Mouse (Mus musculus): ENCODE results near the gene Trim10. TPM values are rescaled to one million over a fixed set of nuclear protein-coding genes. Genes with fewer than 3 reads are reported as not detected.
A peak's percentile ranks its signal among the peaks of the same experiment; 100 is the strongest.
"Not testable (repeated sequence)": the region's sequence is repeated elsewhere in the genome, so short reads cannot be mapped to it uniquely, and the experiment has no call there.

Gene Trim10
- total RNA-seq, 4 experiments from 2014 or later, result 0.16 to 0.83 TPM; not detected in 2

- DNase-seq (ENCODE audit: low spot score), result no peak
These were observed 11.2 kb upstream of the Trim10 start for GRCm38 (mm10) chr17:36858181-36858580.

GRCm38 (mm10) chr17:36861680-36862079 is 7.7 kb upstream of the Trim10 start:
- DNase-seq (ENCODE audit: low spot score), result no peak

GRCm38 (mm10) chr17:36866719-36867527 is 2.5 kb upstream of the Trim10 start, which contains the start of gene Trim15:
Trim15 (minus strand) TSS chr17:36867210.
- no peak for DNase-seq (ENCODE audit: low spot score)

GRCm38 (mm10) chr17:36868836-36869235 is 538 bp upstream of the Trim10 start:
- no peak for DNase-seq (ENCODE audit: low spot score)

- no peak for DNase-seq (ENCODE audit: low spot score)
These were observed 809 bp downstream of the Trim10 start for GRCm38 (mm10) chr17:36869955-36870810.

- DNase-seq (ENCODE audit: low spot score), result no peak
These were observed 5.3 kb downstream of the Trim10 start for GRCm38 (mm10) chr17:36874636-36875035.

GRCm38 (mm10) chr17:36883350-36883749 is 14.0 kb downstream of the Trim10 start:
- DNase-seq (ENCODE audit: low spot score), result no peak

GRCm38 (mm10) chr17:36885132-36885790 is 15.9 kb downstream of the Trim10 start:
- no peak for DNase-seq (ENCODE audit: low spot score)

GRCm38 (mm10) chr17:36890073-36890903 is 20.9 kb downstream of the Trim10 start, which contains the start of gene Trim40:
Trim40 (minus strand) TSS chr17:36890123.
- DNase-seq (ENCODE audit: low spot score), result no peak

- DNase-seq (ENCODE audit: low spot score), result not testable (repeated sequence)
These were observed 22.1 kb downstream of the Trim10 start for GRCm38 (mm10) chr17:36891496-36891895.

- no peak for DNase-seq (ENCODE audit: low spot score)
These were observed 23.0 kb downstream of the Trim10 start for GRCm38 (mm10) chr17:36892362-36892761.

- DNase-seq (ENCODE audit: low spot score), result no peak
These were observed 24.0 kb downstream of the Trim10 start for GRCm38 (mm10) chr17:36893387-36893786.

GRCm38 (mm10) chr17:36896583-36896982 is 27.2 kb downstream of the Trim10 start:
- DNase-seq (ENCODE audit: low spot score), result peak; percentile 15

GRCm38 (mm10) chr17:36897065-36897464 is 27.7 kb downstream of the Trim10 start:
- DNase-seq (ENCODE audit: low spot score), result no peak

GRCm38 (mm10) chr17:36897552-36898205 is 28.3 kb downstream of the Trim10 start, which contains the start of gene Trim31:
Trim31 (plus strand) TSS chr17:36898118.
- no peak for DNase-seq (ENCODE audit: low spot score)

GRCm38 (mm10) chr17:36899376-36899775 is 30.0 kb downstream of the Trim10 start:
- no peak for DNase-seq (ENCODE audit: low spot score)

GRCm38 (mm10) chr17:36900001-36900400 is 30.6 kb downstream of the Trim10 start:
- DNase-seq (ENCODE audit: low spot score), result no peak

GRCm38 (mm10) chr17:36900691-36901090 is 31.3 kb downstream of the Trim10 start:
- no peak for DNase-seq (ENCODE audit: low spot score)

- no peak for DNase-seq (ENCODE audit: low spot score)
These were observed 34.3 kb downstream of the Trim10 start for GRCm38 (mm10) chr17:36903651-36904050.

- DNase-seq (ENCODE audit: low spot score), result no peak
These were observed 38.9 kb downstream of the Trim10 start for GRCm38 (mm10) chr17:36908235-36908634.
